Mouse (Mus musculus) CH12.LX (cell line): ENCODE measurements around the gene Trmu. TPM values are rescaled to one million over a fixed set of nuclear protein-coding genes. Genes with fewer than 3 reads are reported as not detected.
A peak's percentile ranks its signal among the peaks of the same experiment; 100 is the strongest.

Source experiments
- DNase-seq: peaks from one replicate; pipeline ENCODE4 v3.0.0-alpha.2; 2013; ENCODE audit errors: extremely low read depth
- H3K27ac ChIP-seq: 2 replicates; pipeline ENCODE4 v1.5.1; 2012; ENCODE audit warnings: low read depth, mild to moderate bottlenecking, control low read depth, moderate library complexity; ENCODE audit not compliant: insufficient read depth
- H3K27me3 ChIP-seq: replicated peaks from 2 replicates; pipeline ENCODE3; 2012; ENCODE audit warnings: inconsistent platforms
- H3K36me3 ChIP-seq, 2 experiments: replicated peaks in 1 of 2; 2 replicates each; pipeline versions ENCODE3 to v1.6.1; 2012; ENCODE audit warnings: inconsistent platforms in 1 of 2, low read length in 1 of 2, mild to moderate bottlenecking in 1 of 2, mixed read lengths in 1 of 2, moderate library complexity in 1 of 2; ENCODE audit not compliant: control insufficient read depth in 1 of 2, insufficient read depth in 1 of 2
- H3K4me1 ChIP-seq, 2 experiments: 2 replicates each; pipeline ENCODE4 v1.6.1; 2012; ENCODE audit warnings: inconsistent platforms in 1 of 2, moderate library complexity in 1 of 2; ENCODE audit not compliant: insufficient read depth in 2 of 2, control insufficient read depth in 1 of 2
- H3K4me2 ChIP-seq: 2 replicates; pipeline ENCODE4 v1.6.1; 2012; ENCODE audit warnings: low read depth, mild to moderate bottlenecking, control low read depth; ENCODE audit not compliant: poor library complexity, insufficient read depth, severe bottlenecking
- H3K4me3 ChIP-seq, 3 experiments: fragments of 150-350 bp in 1 of 3; sonication (generic) in 1 of 3; replicated peaks in 1 of 3; 2 replicates each; pipeline versions ENCODE3 to v1.5.1; 2011 to 2012; ENCODE audit warnings: low read depth in 2 of 3, low read length in 2 of 3, mild to moderate bottlenecking in 2 of 3, moderate library complexity in 2 of 3, control low read depth in 1 of 3, improper control_type of control experiment in 1 of 3, inconsistent platforms in 1 of 3, mixed read lengths in 1 of 3; ENCODE audit not compliant: poor library complexity in 1 of 3
- H3K79me2 ChIP-seq: replicated peaks from 2 replicates; pipeline ENCODE4 v1.6.1; 2012; ENCODE audit warnings: mild to moderate bottlenecking, moderate library complexity; ENCODE audit not compliant: control insufficient read depth, poor library complexity, insufficient read depth, severe bottlenecking; ENCODE audit errors: extremely low read depth
- H3K9ac ChIP-seq: 2 replicates; pipeline ENCODE4 v1.6.1; 2012; ENCODE audit warnings: low read depth, mild to moderate bottlenecking, control low read depth, moderate library complexity; ENCODE audit not compliant: insufficient read depth
- H3K9me3 ChIP-seq: replicated peaks from 2 replicates; pipeline ENCODE3; 2012; ENCODE audit warnings: low read length, inconsistent platforms, mixed read lengths
- BHLHE40 ChIP-seq: IDR thresholded peaks from 2 replicates; pipeline ENCODE4 v1.6.1; 2011; ENCODE audit warnings: mild to moderate bottlenecking, low read depth, low read length, improper control_type of control experiment
- CHD1 ChIP-seq: IDR thresholded peaks from 2 replicates; pipeline ENCODE4 v1.6.1; 2012; ENCODE audit warnings: low read depth, low read length, improper control_type of control experiment, inconsistent platforms
- E2F4 ChIP-seq: IDR thresholded peaks from 2 replicates; pipeline ENCODE4 v1.6.1; 2011; ENCODE audit warnings: low read depth, low read length, improper control_type of control experiment; ENCODE audit not compliant: insufficient replicate concordance
- EP300 ChIP-seq: IDR thresholded peaks from 2 replicates; pipeline ENCODE4 v1.6.1; 2011; ENCODE audit warnings: low read length, improper control_type of control experiment
- ETS1 ChIP-seq: conservative IDR thresholded peaks from 2 replicates; pipeline ENCODE4 v1.6.1; 2012; ENCODE audit warnings: low read depth, mild to moderate bottlenecking, inconsistent platforms, low read length, improper control_type of control experiment, moderate library complexity
- IRF4 ChIP-seq: IDR thresholded peaks from 2 replicates; pipeline ENCODE4 v1.6.1; 2014; ENCODE audit warnings: low read depth, mild to moderate bottlenecking, inconsistent platforms, low read length, improper control_type of control experiment
- KAT2A ChIP-seq: IDR thresholded peaks from 2 replicates; pipeline ENCODE4 v1.6.1; 2012; ENCODE audit warnings: low read length, improper control_type of control experiment, inconsistent platforms; ENCODE audit not compliant: insufficient replicate concordance
- MAX ChIP-seq: IDR thresholded peaks from 2 replicates; pipeline ENCODE4 v1.6.1; 2011; ENCODE audit warnings: low read length, improper control_type of control experiment
- MAZ ChIP-seq: IDR thresholded peaks from 2 replicates; pipeline ENCODE4 v1.6.1; 2012; ENCODE audit warnings: low read depth, mild to moderate bottlenecking, inconsistent platforms, low read length, improper control_type of control experiment, moderate library complexity
- MEF2A ChIP-seq: IDR thresholded peaks from 2 replicates; pipeline ENCODE4 v1.6.1; 2014; ENCODE audit warnings: low read depth, mild to moderate bottlenecking, inconsistent platforms, low read length, improper control_type of control experiment, borderline replicate concordance
- NELFE ChIP-seq: IDR thresholded peaks from 2 replicates; pipeline ENCODE4 v1.6.1; 2011; ENCODE audit warnings: low read depth, low read length, improper control_type of control experiment
- NRF1 ChIP-seq: IDR thresholded peaks from 2 replicates; pipeline ENCODE4 v1.6.1; 2014; ENCODE audit warnings: low read depth, mild to moderate bottlenecking, inconsistent platforms, low read length, improper control_type of control experiment, moderate library complexity
- POLR2A ChIP-seq: IDR thresholded peaks from 2 replicates; pipeline ENCODE4 v1.6.1; 2011; ENCODE audit warnings: low read depth, mild to moderate bottlenecking, improper control_type of control experiment, low read length
- POLR2AphosphoS2 ChIP-seq: IDR thresholded peaks from 2 replicates; pipeline ENCODE4 v1.6.1; 2011; ENCODE audit warnings: low read depth, low read length, improper control_type of control experiment
- RAD21 ChIP-seq: IDR thresholded peaks from 2 replicates; pipeline ENCODE4 v1.6.1; 2011; ENCODE audit warnings: low read depth, mild to moderate bottlenecking, low read length, improper control_type of control experiment, moderate library complexity
- RCOR1 ChIP-seq: conservative IDR thresholded peaks from 2 replicates; pipeline ENCODE4 v1.6.1; 2012; ENCODE audit warnings: low read depth, mild to moderate bottlenecking, inconsistent platforms, low read length, improper control_type of control experiment
- USF2 ChIP-seq: conservative IDR thresholded peaks from 2 replicates; pipeline ENCODE4 v1.6.1; 2011; ENCODE audit warnings: low read depth, low read length, improper control_type of control experiment
- ZC3H11A ChIP-seq: IDR thresholded peaks from 2 replicates; pipeline ENCODE4 v1.6.1; 2012; ENCODE audit warnings: low read depth, mild to moderate bottlenecking, inconsistent platforms, low read length, improper control_type of control experiment
- ZMIZ1 ChIP-seq: IDR thresholded peaks from 2 replicates; pipeline ENCODE4 v1.6.1; 2012; ENCODE audit warnings: low read depth, mild to moderate bottlenecking, inconsistent platforms, low read length, improper control_type of control experiment
- ZNF384 ChIP-seq: IDR thresholded peaks from 2 replicates; pipeline ENCODE4 v1.6.1; 2012; ENCODE audit warnings: low read depth, low read length, improper control_type of control experiment, inconsistent platforms
- dilution Hi-C: fragments of 300-500 bp; cut with MboI; formaldehyde crosslinking; loops from 2 replicates; pipeline ENCODE4 v1.14.3; 2020; ENCODE audit warnings: low sequenced_read_pairs; ENCODE audit not compliant: extremely low pct_unique_long_range_greater_than_20kb, extremely low pct_ligation_motif_present
- in situ Hi-C: fragments of 300-500 bp; cut with MboI; formaldehyde crosslinking; loops from 3 replicates; pipeline ENCODE4 v1.14.3; 2019; ENCODE audit warnings: low sequenced_read_pairs, low pct_ligation_motif_present, low pct_unique_long_range_greater_than_20kb, mixed read lengths
- polyA plus RNA-seq: library from polyadenylated mRNA; unstranded; fragments of >175 nt; gene quantifications from 2 replicates; pipeline ENCODE4 v1.2.1, GENCODE M21; 2012; ENCODE audit warnings: low read depth; ENCODE audit not compliant: insufficient read length
- total RNA-seq, 2 experiments: library from RNA; depleted of rRNA; stranded (reverse); fragments of 300-350 nt in 1 of 2; fragments of >200 nt in 1 of 2; gene quantifications; 2 replicates each; pipeline ENCODE4 v1.2.3; 2012 to 2014

Gene Trmu
- total and polyA plus RNA-seq, 3 experiments: 20.2 to 26.4 (median 24.9) TPM

DNA sequence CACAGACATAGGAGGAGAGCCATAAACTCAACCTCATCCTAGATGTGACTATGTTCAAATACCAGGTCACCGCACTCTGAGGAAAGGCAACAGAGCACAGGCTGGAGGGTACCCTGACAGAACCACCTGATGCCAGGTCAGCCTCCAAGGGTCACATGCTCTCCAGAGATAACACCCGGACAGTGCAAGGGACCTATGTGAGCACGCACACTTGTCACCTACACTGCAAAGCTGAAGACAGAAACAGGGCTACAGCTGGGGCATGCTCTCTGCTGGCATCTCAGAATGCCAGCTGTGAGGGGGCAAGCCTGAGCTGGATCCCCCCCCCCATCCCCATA lies 30.3 kb downstream of the Trmu start:
- Histone ChIP-seq H3K27ac (no peak overlapping the region), H3K9me3 (peaks cover 2% of the 10 kb centered on the region), H3K4me3 (peak overlapping the region in 1 of 3 experiments; percentile 11), H3K27me3 (peaks cover 4% of the 10 kb centered on the region), H3K79me2 (no peaks in the 10 kb centered on the region), H3K9ac (no peak overlapping the region), H3K36me3 (no peaks in the 10 kb centered on the region), H3K4me1 (peaks cover 14 to 23% of the 10 kb centered on the region in 2 experiments), H3K4me2 (no peak overlapping the region)
- no peak for TF ChIP-seq RAD21
- no peak for TF ChIP-seq MEF2A
- TF ChIP-seq USF2: no peak
- no peak for TF ChIP-seq IRF4
- TF ChIP-seq ETS1: no peak
- no peak for TF ChIP-seq POLR2AphosphoS2
- TF ChIP-seq ZNF384: no peak
- TF ChIP-seq KAT2A: no peak
- no peak for TF ChIP-seq MAX
- TF ChIP-seq POLR2A: no peak
- no peak for TF ChIP-seq RCOR1
- no peak for TF ChIP-seq EP300
- in situ Hi-C loops (no loop called here), dilution Hi-C loops (no loop called here)
- no peak for DNase-seq

DNA sequence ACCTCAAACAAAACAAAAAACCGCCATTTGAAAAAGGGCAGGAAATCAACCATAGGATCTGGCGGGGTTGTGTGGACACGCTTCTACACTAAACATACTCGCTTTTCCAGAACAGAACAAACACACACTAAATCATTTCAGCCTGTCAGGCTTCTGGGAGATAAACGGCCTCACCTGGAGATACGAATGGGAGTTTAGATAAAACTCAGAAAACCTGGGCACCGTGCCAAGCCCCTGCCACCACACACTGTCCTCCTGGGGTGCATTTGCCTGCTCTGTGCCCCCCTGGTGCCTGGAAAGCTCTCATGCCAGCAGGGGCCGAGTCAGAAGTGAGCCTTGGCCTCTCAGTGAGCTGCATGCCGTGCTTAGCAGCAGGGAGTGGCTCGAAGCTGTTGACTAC lies 30.8 kb downstream of the Trmu start:
- in situ Hi-C loops: loop anchor here (5.0 kb wide), 2 partner anchors 127 to 222 kb away; no protein-coding TSS in a partner anchor
- no peak for TF ChIP-seq MAZ
- TF ChIP-seq NRF1: no peak
- TF ChIP-seq ZC3H11A: no peak
- no peak for TF ChIP-seq ZMIZ1
- no peak for TF ChIP-seq E2F4
- TF ChIP-seq BHLHE40: no peak
- no peak for TF ChIP-seq ETS1
- no peak for TF ChIP-seq CHD1
- no peak for TF ChIP-seq NELFE
- Histone ChIP-seq H3K27ac (no peak overlapping the region), H3K4me2 (no peak overlapping the region), H3K9ac (no peak overlapping the region), H3K9me3 (peaks cover 2% of the 10 kb centered on the region), H3K4me1 (peaks cover 14 to 20% of the 10 kb centered on the region in 2 experiments), H3K4me3 (no peak overlapping the region), H3K79me2 (no peaks in the 10 kb centered on the region), H3K27me3 (peaks cover 4% of the 10 kb centered on the region), H3K36me3 (no peaks in the 10 kb centered on the region)
- no peak for DNase-seq
- dilution Hi-C loops: no loop called here
